Mouse (Mus musculus) heart, embryonic 12.5 days (tissue): ENCODE measurements around the gene Smim14. TPM values are rescaled to one million over a fixed set of nuclear protein-coding genes. Genes with fewer than 3 reads are reported as not detected.

Source experiments
- ATAC-seq: fragments of 200-750 bp; cut with Nextera tagmentation; 2 replicates; pipeline ENCODE4 v1.8.0; 2017; ENCODE audit warnings: moderate TSS enrichment, moderate library complexity; ENCODE audit not compliant: insufficient number of reproducible peaks, low FRiP score
- H3K27ac ChIP-seq: fragments of 300-500 bp; sonication (generic); 2 replicates; pipeline ENCODE4 v1.5.1; 2016; ENCODE audit warnings: mild to moderate bottlenecking, moderate library complexity; ENCODE audit not compliant: poor library complexity, severe bottlenecking
- H3K27me3 ChIP-seq: fragments of 300-500 bp; sonication (generic); replicated peaks from 2 replicates; pipeline ENCODE4 v1.6.1; 2016; ENCODE audit warnings: mild to moderate bottlenecking, moderate library complexity
- H3K36me3 ChIP-seq: fragments of 300-500 bp; sonication (generic); 2 replicates; pipeline ENCODE4 v1.6.1; 2016; ENCODE audit warnings: mild to moderate bottlenecking, moderate library complexity
- H3K4me1 ChIP-seq: fragments of 300-500 bp; sonication (generic); replicated peaks from 2 replicates; pipeline ENCODE4 v1.6.1; 2016; ENCODE audit warnings: mild to moderate bottlenecking
- H3K4me2 ChIP-seq: fragments of 300-500 bp; sonication (generic); 2 replicates; pipeline ENCODE4 v1.6.1; 2016; ENCODE audit warnings: mild to moderate bottlenecking, moderate library complexity
- H3K4me3 ChIP-seq: fragments of 300-500 bp; sonication (generic); 2 replicates; pipeline ENCODE4 v1.5.1; 2016; ENCODE audit warnings: mild to moderate bottlenecking
- H3K9ac ChIP-seq: fragments of 300-500 bp; sonication (generic); 2 replicates; pipeline ENCODE4 v1.6.1; 2016; ENCODE audit warnings: mild to moderate bottlenecking, moderate library complexity
- H3K9me3 ChIP-seq: fragments of 300-500 bp; sonication (generic); replicated peaks from 2 replicates; pipeline ENCODE4 v1.6.1; 2016; ENCODE audit warnings: mild to moderate bottlenecking, moderate library complexity
- WGBS: fragments of 180-500 bp; shearing (Covaris S2); methylation state at CpG from one replicate; pipeline ENCODE4 v1.1.7; 2016; 5-methylcytosine and 5-hydroxymethylcytosine counted together
- polyA plus RNA-seq: library from polyadenylated mRNA; unstranded; fragments of >200 nt; fragmentation: Nextera tagmentation; extraction: Ambion mirVana; gene quantifications from 2 replicates; pipeline ENCODE4 v1.2.1, GENCODE M21; 2016

The Smim14 gene
- polyA plus RNA-seq = 124 and 138 TPM in 2 replicates

DNA sequence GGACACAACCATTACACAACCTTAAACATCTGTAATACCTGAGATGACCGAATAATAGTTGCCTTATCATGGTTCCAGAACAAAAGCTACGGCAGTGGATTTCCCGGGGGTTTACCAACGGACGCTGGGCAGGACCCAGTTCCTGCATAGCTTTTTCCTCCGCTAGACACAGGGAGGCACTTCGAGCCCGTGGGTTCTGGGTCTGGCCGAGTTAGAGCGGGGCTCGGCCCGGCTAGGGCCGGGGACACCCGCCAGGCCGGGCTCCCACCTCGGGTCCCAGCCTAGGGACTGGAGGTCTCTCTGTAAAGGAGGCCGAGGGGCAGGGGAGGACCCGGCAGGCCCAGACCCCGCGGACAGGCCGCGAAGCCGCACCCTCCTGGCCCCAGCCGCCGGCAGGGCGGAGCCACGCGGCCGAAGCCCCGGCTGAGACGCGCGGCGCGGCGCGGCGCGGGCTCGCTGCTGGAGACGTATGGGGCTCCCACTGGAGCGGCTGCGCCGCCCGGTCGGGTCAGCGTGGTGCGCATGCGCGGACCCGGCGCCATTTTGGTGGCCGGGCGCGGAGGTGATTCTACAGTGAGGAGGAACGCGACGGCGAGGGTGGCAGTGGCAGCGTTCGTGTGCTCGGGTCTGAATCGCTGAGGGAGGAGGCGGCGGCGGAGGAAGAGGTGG, at the start of gene Smim14, which contains the start of gene Ube2k:
TSS of gene Smim14 (minus strand) at position 434 of the 669 bp plus-strand sequence.
TSS of gene Ube2k (plus strand) at position 483 of the 669 bp plus-strand sequence.
- H3K4me3 ChIP-seq = peak within 1 kb of the TSS; percentile 92
- WGBS = under 1% methylated on average over 66 of the region's 66 CpGs
- no peaks in the 10 kb centered on the region for H3K9me3 ChIP-seq
- peak within 1 kb of the TSS; percentile 98 for H3K9ac ChIP-seq
- peaks cover 5% of the 10 kb centered on the region; the same call in 1 of the 2 replicates for H3K4me1 ChIP-seq
- H3K4me2 ChIP-seq = peak within 1 kb of the TSS; percentile 66
- no peaks in the 10 kb centered on the region for H3K27me3 ChIP-seq
- H3K27ac ChIP-seq = peak within 1 kb of the TSS; percentile 100
- peak; percentile 97 for ATAC-seq
- no peaks in the 10 kb centered on the region for H3K36me3 ChIP-seq

DNA sequence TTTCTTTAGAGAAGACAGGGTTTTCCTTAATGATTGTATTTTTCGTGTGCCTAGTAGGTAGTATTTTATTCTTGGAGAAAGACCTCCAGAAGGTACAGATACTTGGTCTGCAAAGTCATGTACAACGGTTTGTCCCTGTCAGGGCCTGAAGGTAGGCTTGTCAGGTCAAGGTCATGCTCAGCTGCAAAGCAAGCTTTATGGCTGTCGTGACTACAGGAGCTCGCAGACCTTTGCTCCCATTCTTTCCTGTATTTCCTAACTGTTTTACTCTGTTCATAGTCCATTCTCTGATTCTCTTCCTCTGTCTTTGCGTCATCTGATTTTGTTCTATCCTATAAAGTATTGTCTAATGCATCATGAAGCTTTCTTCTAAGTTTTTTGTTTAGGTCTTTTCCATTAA, 49.3 kb upstream of the Smim14 start:
- no peak overlapping the region for H3K4me3 ChIP-seq
- no peak overlapping the region for H3K27ac ChIP-seq
- H3K4me2 ChIP-seq = no peak overlapping the region
- no peaks in the 10 kb centered on the region for H3K4me1 ChIP-seq
- no peak for ATAC-seq
- 77% methylated on average over 5 of the region's 5 CpGs for WGBS
- H3K27me3 ChIP-seq = no peaks in the 10 kb centered on the region
- H3K9me3 ChIP-seq = no peaks in the 10 kb centered on the region
- H3K36me3 ChIP-seq = peaks cover 37% of the 10 kb centered on the region
- no peak overlapping the region for H3K9ac ChIP-seq

- no peak overlapping the region for H3K4me2 ChIP-seq
- ATAC-seq = no peak
- H3K27ac ChIP-seq = 0 out of 2 replicates have a peak overlapping the region, but pooled peaks have one; percentile 12
- H3K27me3 ChIP-seq = no peaks in the 10 kb centered on the region
- H3K4me3 ChIP-seq = no peak overlapping the region
- no peak overlapping the region for H3K9ac ChIP-seq
- 74% methylated on average over 3 of the region's 3 CpGs for WGBS
- H3K36me3 ChIP-seq = peaks cover 26% of the 10 kb centered on the region
- H3K9me3 ChIP-seq = no peaks in the 10 kb centered on the region
- peaks cover 5% of the 10 kb centered on the region; the same call in 1 of the 2 replicates for H3K4me1 ChIP-seq
Observed at GRCm38 (mm10) chr5:65578545-65578944, 41.6 kb upstream of the Smim14 start.

- Histone ChIP-seq H3K27ac (no peak overlapping the region), H3K9ac (no peak overlapping the region), H3K9me3 (no peaks in the 10 kb centered on the region), H3K27me3 (no peaks in the 10 kb centered on the region), H3K4me3 (no peak overlapping the region), H3K4me1 (peaks cover 5% of the 10 kb centered on the region; the same call in 1 of the 2 replicates), H3K36me3 (peaks cover 22% of the 10 kb centered on the region), H3K4me2 (no peak overlapping the region)
- no peak for ATAC-seq
- 87% methylated on average over 2 of the region's 2 CpGs for WGBS
Observed at GRCm38 (mm10) chr5:65575896-65576295, 38.9 kb upstream of the Smim14 start.

GRCm38 (mm10) chr5:65574876-65575275, 37.9 kb upstream of the Smim14 start:
- H3K27me3 ChIP-seq = no peaks in the 10 kb centered on the region
- no peak overlapping the region for H3K4me2 ChIP-seq
- 80% methylated on average over 2 of the region's 2 CpGs for WGBS
- peaks cover 5% of the 10 kb centered on the region; the same call in 1 of the 2 replicates for H3K4me1 ChIP-seq
- H3K27ac ChIP-seq = no peak overlapping the region
- no peak for ATAC-seq
- H3K9me3 ChIP-seq = no peaks in the 10 kb centered on the region
- no peak overlapping the region for H3K4me3 ChIP-seq
- peaks cover 20% of the 10 kb centered on the region for H3K36me3 ChIP-seq
- no peak overlapping the region for H3K9ac ChIP-seq

GRCm38 (mm10) chr5:65565486-65565885, 28.5 kb upstream of the Smim14 start:
- no peak for ATAC-seq
- no peak overlapping the region for H3K4me3 ChIP-seq
- peaks cover 9% of the 10 kb centered on the region for H3K4me1 ChIP-seq
- H3K9ac ChIP-seq = no peak overlapping the region
- no peak overlapping the region for H3K4me2 ChIP-seq
- no peaks in the 10 kb centered on the region for H3K27me3 ChIP-seq
- H3K27ac ChIP-seq = no peak overlapping the region
- H3K9me3 ChIP-seq = no peaks in the 10 kb centered on the region
- WGBS = 86% methylated on average over 2 of the region's 2 CpGs
- peaks cover 14% of the 10 kb centered on the region for H3K36me3 ChIP-seq

DNA sequence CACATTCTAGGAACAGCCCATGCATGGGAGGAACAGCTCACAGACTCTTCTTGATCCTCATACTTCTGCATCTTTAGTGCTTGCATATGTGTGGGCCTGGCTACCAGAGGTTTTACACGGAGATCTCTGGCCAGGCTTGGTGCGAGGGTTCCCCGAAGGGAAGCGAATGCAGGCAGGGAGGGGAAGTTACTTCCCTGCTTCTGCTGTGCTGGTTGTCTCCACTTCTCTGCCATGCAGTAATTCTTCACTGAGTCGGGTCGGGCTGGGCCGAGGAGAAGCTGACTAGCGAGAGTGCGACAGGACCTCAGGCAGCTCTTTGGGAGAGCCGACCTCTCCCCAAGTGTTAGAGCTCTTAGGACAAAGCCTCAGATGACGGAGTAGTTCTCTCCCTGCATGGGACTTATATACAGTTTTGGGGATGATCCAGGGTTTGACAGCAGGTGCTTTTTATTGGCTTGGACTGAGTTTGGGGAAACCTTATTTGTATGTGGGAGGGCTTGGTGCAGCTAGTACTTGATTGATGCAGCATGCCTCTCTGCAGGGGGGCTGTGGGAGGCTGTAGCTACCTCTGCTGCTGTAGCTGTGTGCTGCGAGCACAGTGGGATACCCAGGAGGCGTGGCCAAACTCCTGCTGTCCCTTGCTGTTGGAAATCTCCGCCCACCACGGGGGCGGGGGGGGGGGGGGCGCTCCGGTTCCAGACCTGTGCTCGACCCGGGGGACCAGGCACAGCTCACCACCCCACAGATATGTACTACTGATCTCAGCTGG, 24.3 kb upstream of the Smim14 start:
- ATAC-seq = 0 out of 2 replicates have a peak, but pooled peaks have one; percentile 59
- Histone ChIP-seq H3K4me1 (peaks cover 14% of the 10 kb centered on the region), H3K4me3 (no peak overlapping the region), H3K4me2 (no peak overlapping the region), H3K27ac (no peak overlapping the region), H3K9me3 (no peaks in the 10 kb centered on the region), H3K27me3 (no peaks in the 10 kb centered on the region), H3K36me3 (no peaks in the 10 kb centered on the region), H3K9ac (peak overlapping the region; percentile 1; the same call in 1 of the 2 replicates)
- 42% methylated on average over 19 of the region's 20 CpGs for WGBS

- peaks cover 14% of the 10 kb centered on the region for H3K4me1 ChIP-seq
- no peak overlapping the region for H3K9ac ChIP-seq
- H3K27me3 ChIP-seq = no peaks in the 10 kb centered on the region
- no peak overlapping the region for H3K4me3 ChIP-seq
- H3K27ac ChIP-seq = no peak overlapping the region
- H3K36me3 ChIP-seq = peaks cover 13% of the 10 kb centered on the region
- H3K4me2 ChIP-seq = no peak overlapping the region
- H3K9me3 ChIP-seq = no peaks in the 10 kb centered on the region
- ATAC-seq = no peak
Observed at GRCm38 (mm10) chr5:65557109-65557508, 20.1 kb upstream of the Smim14 start.

DNA sequence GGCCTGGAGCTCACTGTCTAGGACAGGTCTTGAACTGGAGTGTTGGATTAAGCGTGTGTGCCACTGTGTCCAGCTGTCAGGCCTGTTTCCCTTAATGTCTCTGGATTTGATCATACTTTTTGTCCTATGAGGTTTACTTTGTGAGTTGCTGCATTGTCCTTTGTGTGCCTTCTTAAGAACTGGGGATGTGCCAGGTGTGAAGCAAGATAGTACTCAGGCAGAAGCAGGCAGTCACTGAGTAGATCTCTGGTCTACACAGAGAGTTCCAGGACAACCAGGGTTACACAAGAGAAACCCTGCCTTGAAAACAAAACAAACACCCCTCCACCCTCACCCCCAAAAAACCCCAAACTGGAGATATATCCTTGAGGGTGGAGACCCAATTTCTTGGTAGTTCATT, 12.7 kb upstream of the Smim14 start:
- WGBS = 80% methylated on average over 1 of the region's 1 CpGs
- no peak for ATAC-seq
- peaks cover 12% of the 10 kb centered on the region; the same call in 1 of the 2 replicates for H3K4me1 ChIP-seq

DNA sequence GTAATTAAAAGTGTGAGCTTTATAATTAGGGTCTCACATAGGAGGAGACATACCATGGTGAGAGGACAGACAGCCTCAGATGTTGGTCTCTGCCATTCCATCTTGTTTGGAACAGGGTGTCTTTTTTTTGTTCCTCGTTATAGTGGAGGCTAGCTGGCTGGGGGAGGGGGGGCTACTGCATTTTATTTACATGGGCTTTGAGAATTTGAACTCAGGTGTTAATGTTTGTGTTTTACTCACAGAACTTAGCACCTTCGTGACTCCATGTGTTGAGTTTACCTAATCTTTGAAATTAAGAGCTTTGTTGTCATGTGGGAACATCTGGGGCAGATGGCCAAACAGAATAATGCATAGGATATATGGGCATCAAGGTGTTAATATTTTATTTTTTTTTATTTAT, 7.6 kb upstream of the Smim14 start:
- ATAC-seq = no peak
- Histone ChIP-seq H3K4me1 (peaks cover 8% of the 10 kb centered on the region; the same call in 1 of the 2 replicates), H3K27me3 (no peaks in the 10 kb centered on the region)

More for the DNA sequence above, 12.7 kb upstream of the Smim14 start:
- Histone ChIP-seq H3K9me3 (no peaks in the 10 kb centered on the region), H3K9ac (no peak overlapping the region), H3K36me3 (peaks cover 16% of the 10 kb centered on the region), H3K4me2 (no peak overlapping the region), H3K4me3 (no peak overlapping the region), H3K27ac (no peak overlapping the region), H3K27me3 (no peaks in the 10 kb centered on the region)

DNA sequence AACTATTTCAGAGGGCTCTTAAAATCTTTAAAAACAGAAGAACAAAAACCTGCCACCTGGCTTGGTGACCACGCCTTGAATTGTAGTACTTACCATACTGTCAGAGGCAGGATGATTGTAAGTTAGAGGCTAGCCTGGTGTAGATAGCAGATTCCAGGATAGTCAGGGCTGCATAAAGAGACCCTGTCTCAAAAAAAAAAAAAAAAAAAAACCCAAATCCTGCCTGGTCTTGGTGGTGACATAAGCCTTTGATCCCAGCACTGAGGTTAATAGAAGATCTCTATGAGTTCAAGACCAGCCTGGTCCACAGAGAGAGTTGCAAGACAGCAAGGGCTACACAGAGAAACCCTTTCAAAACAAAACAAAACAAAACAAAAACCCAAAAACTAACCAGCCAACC, 6.5 kb upstream of the Smim14 start:
- H3K27ac ChIP-seq = no peak overlapping the region
- no peaks in the 10 kb centered on the region for H3K27me3 ChIP-seq
- H3K4me1 ChIP-seq = peaks cover 8% of the 10 kb centered on the region; the same call in 1 of the 2 replicates
- no peak overlapping the region for H3K9ac ChIP-seq
- H3K4me2 ChIP-seq = no peak overlapping the region
- 89% methylated on average over 1 of the region's 1 CpGs for WGBS
- no peak overlapping the region for H3K4me3 ChIP-seq
- ATAC-seq = no peak
- no peaks in the 10 kb centered on the region for H3K9me3 ChIP-seq
- no peaks in the 10 kb centered on the region for H3K36me3 ChIP-seq

More for the DNA sequence above, 7.6 kb upstream of the Smim14 start:
- Histone ChIP-seq H3K4me3 (no peak overlapping the region), H3K9ac (no peak overlapping the region), H3K4me2 (no peak overlapping the region), H3K36me3 (peaks cover 3% of the 10 kb centered on the region; the same call in 1 of the 2 replicates), H3K27ac (no peak overlapping the region), H3K9me3 (no peaks in the 10 kb centered on the region)
- WGBS = 96% methylated on average over 2 of the region's 2 CpGs
